Mouse (Mus musculus) adipocyte (in vitro differentiated cells): Measurements from ENCODE around the gene Ccnk.

Source experiments
- DNase-seq: peaks from one replicate; pipeline ENCODE4 v3.0.0-alpha.2; 2016; ENCODE audit warnings: low spot score

Ccnk gene

DNA sequence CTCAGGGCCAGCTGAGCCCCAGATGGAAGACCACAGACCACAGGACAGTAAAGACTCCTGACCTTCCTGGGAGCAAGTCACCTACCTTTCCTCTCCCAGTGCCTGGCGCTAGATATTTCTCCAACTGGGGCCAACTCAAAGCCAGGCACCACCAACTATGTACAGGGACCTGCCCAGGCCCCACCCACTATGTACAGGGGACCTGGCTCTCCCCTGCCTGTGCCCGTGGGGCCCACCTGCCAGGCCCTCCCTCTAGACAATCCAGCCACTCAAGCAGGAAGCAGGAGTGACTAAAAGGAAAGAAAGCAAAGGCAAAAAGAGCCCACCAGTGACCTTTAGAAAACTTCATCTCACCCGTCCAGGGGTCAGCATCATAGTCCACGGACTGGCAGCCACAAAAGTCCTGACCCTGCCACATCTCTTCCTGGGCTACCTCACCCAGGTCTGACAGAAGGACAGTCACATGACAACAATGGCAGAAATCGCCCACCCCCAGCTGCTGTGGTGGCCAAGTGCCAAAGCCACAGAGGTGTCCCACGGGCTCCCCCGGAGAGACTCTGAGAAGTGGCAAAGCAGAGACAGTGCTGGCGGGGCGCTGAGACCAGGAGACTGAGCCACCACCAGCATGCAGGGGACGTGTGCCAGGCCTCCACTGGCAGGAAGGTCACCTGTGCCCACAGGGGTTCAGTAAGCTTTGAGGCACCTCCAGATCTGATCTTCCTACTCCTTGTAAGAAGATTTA lies 67.6 kb downstream of the Ccnk start:
- no peak for DNase-seq

DNA sequence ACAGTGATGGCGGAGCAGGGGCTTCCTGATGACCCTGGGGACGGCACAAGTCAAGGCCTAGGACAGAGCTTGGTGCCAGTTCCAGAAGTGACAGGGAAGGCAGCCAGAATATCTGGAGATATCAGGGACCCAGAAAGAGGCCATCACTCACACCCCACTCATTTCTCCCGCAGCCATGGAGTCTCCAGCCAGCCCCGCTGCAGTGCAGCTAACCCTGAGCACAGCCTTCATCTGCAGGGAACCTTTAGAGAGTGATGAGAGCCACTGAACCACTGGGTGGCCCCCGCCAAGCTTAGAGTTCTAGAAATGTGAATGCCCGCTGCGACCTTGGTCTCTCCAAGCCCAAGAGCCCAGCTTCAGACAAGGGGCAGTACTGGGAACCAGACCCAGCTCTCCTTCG lies 69.6 kb downstream of the Ccnk start:
- DNase-seq: no peak

DNA sequence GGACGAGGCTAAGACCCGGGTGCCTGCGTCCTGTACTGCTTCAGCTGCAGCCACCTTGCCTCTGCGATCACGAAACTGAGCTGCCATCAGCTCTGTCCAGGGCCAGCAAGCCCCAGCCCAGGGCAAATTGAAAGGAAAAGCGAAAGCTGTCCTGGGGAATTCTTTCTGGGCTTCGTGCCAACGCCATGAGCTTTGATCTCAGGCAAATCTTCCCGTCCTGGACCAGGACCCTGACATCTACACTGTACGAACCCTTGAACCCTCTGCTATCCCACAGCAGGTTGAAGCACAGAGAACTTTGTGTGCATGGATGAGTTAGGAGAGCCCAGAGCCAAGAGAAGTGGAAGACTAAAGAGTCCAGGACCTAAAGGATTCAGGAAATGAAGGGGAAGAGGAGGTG lies 70.1 kb downstream of the Ccnk start:
- DNase-seq: peak; percentile 69

DNA sequence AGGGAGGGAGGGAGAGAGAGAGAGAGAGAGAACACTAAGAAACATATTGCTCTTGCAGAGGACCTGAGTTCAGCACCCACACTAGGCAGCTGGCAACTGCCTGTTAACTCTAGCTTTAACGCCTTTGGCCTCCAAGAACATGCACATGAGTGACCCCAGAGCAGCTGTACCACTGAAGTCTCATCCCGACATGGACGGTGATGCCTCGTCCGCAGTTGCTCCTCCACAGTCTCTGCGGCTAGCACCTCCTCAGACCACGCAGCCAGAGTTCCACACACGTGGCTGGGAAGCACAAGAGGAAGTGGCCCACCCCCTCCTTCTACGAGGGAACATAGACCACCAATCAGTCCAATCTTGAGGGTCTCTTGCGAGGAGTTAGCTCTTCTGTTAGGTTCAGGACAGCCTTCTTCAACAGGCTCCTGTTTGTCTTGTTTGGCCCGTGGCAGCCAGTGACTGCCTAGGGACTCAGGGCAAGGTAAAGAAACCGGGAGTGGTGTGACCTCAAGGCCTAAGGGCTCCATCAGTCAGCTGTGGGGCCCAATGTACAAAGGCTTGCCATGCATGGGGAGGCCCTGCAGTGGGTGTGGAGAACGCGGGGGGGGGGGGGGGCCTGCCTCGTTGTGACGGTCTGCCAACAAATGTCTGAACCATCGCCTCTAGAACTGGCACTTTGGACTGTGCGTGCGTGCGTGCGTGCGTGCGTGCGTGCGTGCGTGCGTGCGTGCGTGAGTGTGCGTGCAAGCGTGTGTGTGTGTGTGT lies 71.8 kb downstream of the Ccnk start:
- no peak for DNase-seq

DNA sequence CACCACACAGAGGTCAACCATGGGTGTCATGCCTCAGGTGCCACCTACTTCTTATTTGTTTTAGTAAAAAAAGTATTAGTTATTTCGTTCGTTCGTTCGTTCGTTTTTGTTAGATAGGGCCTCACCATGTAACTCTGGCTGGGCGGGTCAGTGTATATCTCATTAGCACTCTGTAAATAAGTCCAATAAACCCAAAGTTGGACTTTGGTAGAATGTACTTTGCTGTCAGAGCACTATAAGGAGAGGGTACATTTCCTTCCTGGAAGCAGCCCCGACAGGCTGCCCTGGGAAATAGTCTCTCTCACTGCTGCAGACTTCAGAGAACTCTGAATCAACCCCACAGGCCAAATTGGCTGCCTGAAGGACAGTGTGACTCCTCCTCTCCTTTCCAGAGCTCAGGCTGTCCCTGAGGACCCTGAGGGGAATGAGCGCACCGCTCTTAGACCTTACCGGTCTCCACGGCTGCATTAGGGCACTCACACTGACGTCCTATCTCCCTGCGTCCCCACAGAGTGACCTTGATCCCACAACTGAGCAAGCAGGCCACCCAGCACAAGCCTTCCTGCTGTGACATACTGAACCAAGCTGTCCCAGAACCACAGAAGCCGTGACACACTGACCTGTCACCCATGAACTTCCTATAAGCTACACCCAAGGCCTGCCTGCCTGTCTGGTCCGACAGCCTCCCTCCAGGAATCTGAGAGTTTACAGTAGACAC lies 72.6 kb downstream of the Ccnk start:
- DNase-seq: no peak
